Mouse (Mus musculus) erythroblast, adult 5-6 weeks (primary cell): ENCODE measurements around the gene Cdc123. TPM values are rescaled to one million over a fixed set of nuclear protein-coding genes. Genes with fewer than 3 reads are reported as not detected.

Experiments
- ATAC-seq: replicated peaks from 2 replicates; pipeline ENCODE4 v1.8.0; 2016; ENCODE audit warnings: moderate number of reproducible peaks, mild to moderate bottlenecking, moderate TSS enrichment, inconsistent platforms; ENCODE audit not compliant: poor library complexity, low FRiP score, severe bottlenecking
- total RNA-seq, 2 experiments: library from RNA; stranded (forward) in 1 of 2; stranded (reverse) in 1 of 2; fragments of 150-400 nt in 1 of 2; fragments of 200-764, 138-1000 nt in 1 of 2; gene quantifications; 2 replicates each; pipeline versions ENCODE4 v1.2.3 to v1.2.4; 2015 to 2017; ENCODE audit warnings: low replicate concordance in 2 of 2

Gene Cdc123
- total RNA-seq, 2 experiments from 2014 or later: 43.6 to 62.3 TPM

GRCm38 (mm10) chr2:5746529-5746928, 98.4 kb downstream of the Cdc123 start:
- no peak for ATAC-seq

Other genes with a start within 250 kb of the Cdc123 start
- 2.3 and 4.6 TPM in 2 replicates for gene Camk1d, start 130.6 kb downstream of the Cdc123 start, total RNA-seq (2015; ENCODE audit: low replicate concordance)
- gene Camk1d, start 130.6 kb downstream of the Cdc123 start, total RNA-seq (2017; ENCODE audit: low replicate concordance): 1.5 and 4.3 TPM in 2 replicates
- gene Nudt5, start 145 bp downstream of the Cdc123 start, total RNA-seq (2015; ENCODE audit: low replicate concordance): 7.9 and 9.0 TPM in 2 replicates
- gene Nudt5, start 145 bp downstream of the Cdc123 start, total RNA-seq (2017; ENCODE audit: low replicate concordance): 6.8 and 17.8 TPM in 2 replicates
- not detected in 2 replicates for gene Gm13199, start 17.8 kb upstream of the Cdc123 start, total RNA-seq (2015; ENCODE audit: low replicate concordance)
- gene Gm13199, start 17.8 kb upstream of the Cdc123 start, total RNA-seq (2017; ENCODE audit: low replicate concordance): not detected in 2 replicates
- 2.1 and 22.7 TPM in 2 replicates for gene Sec61a2, start 50.3 kb upstream of the Cdc123 start, total RNA-seq (2015; ENCODE audit: low replicate concordance)
- 6.7 and 8.9 TPM in 2 replicates for gene Sec61a2, start 50.3 kb upstream of the Cdc123 start, total RNA-seq (2017; ENCODE audit: low replicate concordance)
- 8.8 TPM in 1 of 2 replicates, not detected in the other for gene Dhtkd1, start 97.6 kb upstream of the Cdc123 start, total RNA-seq (2015; ENCODE audit: low replicate concordance)
- 0.28 and 4.4 TPM in 2 replicates for gene Dhtkd1, start 97.6 kb upstream of the Cdc123 start, total RNA-seq (2017; ENCODE audit: low replicate concordance)
- 19.0 and 20.4 TPM in 2 replicates for gene Upf2, start 106.3 kb upstream of the Cdc123 start, total RNA-seq (2015; ENCODE audit: low replicate concordance)
- gene Upf2, start 106.3 kb upstream of the Cdc123 start, total RNA-seq (2017; ENCODE audit: low replicate concordance): 25.4 and 25.6 TPM in 2 replicates